28 mouse cellular contexts compared by ENCODE assay signal in genomic region chr3:37181041-37181440, GRCm38 (mm10). TPM values are rescaled to one million over a fixed set of nuclear protein-coding genes. Genes with fewer than 3 reads are reported as not detected.
DNase-seq lines count a peak whose midpoint lies in the region; ATAC-seq lines count a peak whose summit lies in the region.
"Had no signal": no experiment of that assay in that cellular context is flagged by ENCODE, and none has a peak within 500 bp of the region (broad histone marks: within the 10 kb centered on the region; RNA-seq: fewer than 3 reads in every experiment).

No protein-coding gene starts in this region.

- H3K9ac ChIP-seq in forebrain, embryonic 11.5 days (ENCODE audit: low read length): no peak overlapping the region
- no peak overlapping the region for H3K9ac ChIP-seq in forebrain, embryonic 13.5 days
- no peak overlapping the region for H3K9ac ChIP-seq in kidney, embryonic 15.5 days
- H3K9ac ChIP-seq: embryonic facial prominence, embryonic 15.5 days; heart, embryonic 13.5 days; hindbrain, embryonic 15.5 days; liver, embryonic 12.5 days; stomach, embryonic 15.5 days had no signal

- H3K27ac ChIP-seq in forebrain, embryonic 11.5 days (ENCODE audit: low read depth, low read length): no peak overlapping the region
- no peak overlapping the region for H3K27ac ChIP-seq in forebrain, embryonic 13.5 days
- H3K27ac ChIP-seq in kidney, embryonic 15.5 days: no peak overlapping the region
- no peak overlapping the region for H3K27ac ChIP-seq in embryonic facial prominence, embryonic 10.5 days (replicated peaks)
- H3K27ac ChIP-seq: embryonic facial prominence, embryonic 15.5 days; heart, embryonic 13.5 days; hindbrain, embryonic 15.5 days; liver, embryonic 12.5 days; stomach, embryonic 15.5 days had no signal

- no peaks in the 10 kb centered on the region for H3K36me3 ChIP-seq in forebrain, embryonic 11.5 days (ENCODE audit: control insufficient read depth, insufficient read depth, low read length)
- H3K36me3 ChIP-seq in forebrain, embryonic 13.5 days (ENCODE audit: poor library complexity, severe bottlenecking): no peaks in the 10 kb centered on the region
- H3K36me3 ChIP-seq in kidney, embryonic 15.5 days: no peaks in the 10 kb centered on the region
- no peaks in the 10 kb centered on the region for H3K36me3 ChIP-seq in embryonic facial prominence, embryonic 10.5 days (replicated peaks)
- H3K36me3 ChIP-seq: embryonic facial prominence, embryonic 15.5 days; heart, embryonic 13.5 days; hindbrain, embryonic 15.5 days; liver, embryonic 12.5 days; stomach, embryonic 15.5 days had no signal

- no peak overlapping the region for H3K4me2 ChIP-seq in forebrain, embryonic 11.5 days (ENCODE audit: low read depth, low read length, severe bottlenecking)
- no peak overlapping the region for H3K4me2 ChIP-seq in forebrain, embryonic 13.5 days
- H3K4me2 ChIP-seq in kidney, embryonic 15.5 days: no peak overlapping the region
- H3K4me2 ChIP-seq: embryonic facial prominence, embryonic 15.5 days; heart, embryonic 13.5 days; hindbrain, embryonic 15.5 days; liver, embryonic 12.5 days; stomach, embryonic 15.5 days had no signal

- intact Hi-C loops in left cerebral cortex, postnatal 25 days (cut with DNase I): no loop called here

- H3K27me3 ChIP-seq in forebrain, embryonic 11.5 days (ENCODE audit: control insufficient read depth, insufficient read depth, low read length): no peaks in the 10 kb centered on the region
- no peaks in the 10 kb centered on the region for H3K27me3 ChIP-seq in forebrain, embryonic 13.5 days
- no peaks in the 10 kb centered on the region for H3K27me3 ChIP-seq in kidney, embryonic 15.5 days
- H3K27me3 ChIP-seq in embryonic facial prominence, embryonic 10.5 days (replicated peaks; ENCODE audit: low read depth, poor library complexity, severe bottlenecking): no peaks in the 10 kb centered on the region
- H3K27me3 ChIP-seq: CH12.LX; embryonic facial prominence, embryonic 15.5 days; heart, embryonic 13.5 days; hindbrain, embryonic 15.5 days; stomach, embryonic 15.5 days had no signal

- peak; percentile 57; the same call in 1 of the 2 replicates for ATAC-seq in forebrain, embryonic 11.5 days (replicated peaks; ENCODE audit: low FRiP score)
- no peak; the same call in 1 of the 2 replicates for ATAC-seq in forebrain, embryonic 13.5 days
- peak; percentile 71 for ATAC-seq in kidney, embryonic 15.5 days (replicated peaks; ENCODE audit: low FRiP score)
- ATAC-seq: intestine, postnatal 0 days; liver, embryonic 12.5 days had no signal

- H3K4me3 ChIP-seq in forebrain, embryonic 11.5 days (ENCODE audit: low read depth, low read length): no peak overlapping the region
- no peak overlapping the region for H3K4me3 ChIP-seq in forebrain, embryonic 13.5 days
- H3K4me3 ChIP-seq in kidney, embryonic 15.5 days (replicated peaks): no peak overlapping the region
- H3K4me3 ChIP-seq in embryonic facial prominence, embryonic 10.5 days: no peak overlapping the region
- H3K4me3 ChIP-seq: embryonic facial prominence, embryonic 15.5 days; heart, embryonic 13.5 days; hindbrain, embryonic 15.5 days; liver, embryonic 12.5 days; stomach, embryonic 15.5 days had no signal

- H3K4me1 ChIP-seq in forebrain, embryonic 11.5 days (replicated peaks; ENCODE audit: control insufficient read depth, insufficient read depth, low read length): peaks cover 8% of the 10 kb centered on the region; the same call in 1 of the 2 replicates
- H3K4me1 ChIP-seq in forebrain, embryonic 13.5 days: peaks cover 15% of the 10 kb centered on the region
- peaks cover 13% of the 10 kb centered on the region for H3K4me1 ChIP-seq in kidney, embryonic 15.5 days
- peaks cover 6% of the 10 kb centered on the region for H3K4me1 ChIP-seq in embryonic facial prominence, embryonic 10.5 days
- H3K4me1 ChIP-seq: liver, embryonic 12.5 days had no signal

- 19% methylated on average over 2 of the region's 2 CpGs for WGBS in forebrain, embryonic 11.5 days
- 11% methylated on average over 2 of the region's 2 CpGs for WGBS in forebrain, embryonic 13.5 days
- 31% methylated on average over 2 of the region's 2 CpGs for WGBS in kidney, embryonic 15.5 days
- WGBS in embryonic facial prominence, embryonic 10.5 days: 13% methylated on average over 2 of the region's 2 CpGs

- H3K9me3 ChIP-seq in forebrain, embryonic 11.5 days (ENCODE audit: control insufficient read depth, low read length): no peaks in the 10 kb centered on the region
- no peaks in the 10 kb centered on the region for H3K9me3 ChIP-seq in forebrain, embryonic 13.5 days (replicated peaks)
- H3K9me3 ChIP-seq in kidney, embryonic 15.5 days (replicated peaks): no peaks in the 10 kb centered on the region
- no peaks in the 10 kb centered on the region for H3K9me3 ChIP-seq in embryonic facial prominence, embryonic 10.5 days
- H3K9me3 ChIP-seq: embryonic facial prominence, embryonic 15.5 days; heart, embryonic 13.5 days; hindbrain, embryonic 15.5 days; liver, embryonic 12.5 days; stomach, embryonic 15.5 days had no signal

- DNase-seq in forebrain, embryonic 11.5 days (ENCODE audit: low spot score): no peak
- no peak for DNase-seq in kidney, postnatal 25 days
- DNase-seq in A20 (ENCODE audit: low read depth, low spot score): peak; percentile 15
- peak; percentile 21 for DNase-seq in embryonic facial prominence, embryonic 10.5 days (ENCODE audit: low spot score)
- no peak for DNase-seq in urinary bladder, postnatal 10 days (ENCODE audit: low spot score)
- no peak for DNase-seq in left cerebral cortex, postnatal 25 days (ENCODE audit: low spot score in 2 of 2)
- DNase-seq: adrenal gland, postnatal 14 days; cerebellum, adult 18-20 months; cerebellum, postnatal 25 days; kidney, postnatal 36 days; left cerebral cortex, postnatal 4 days; lung, adult 2 months; right cerebral cortex, postnatal 25 days; thymus, adult 18-20 months had no signal

RNA-seq across cellular contexts. Expression of gene Il21, which starts 51.4 kb away (rescaled TPM):
- polyA plus RNA-seq in forebrain, embryonic 11.5 days (2014; fragmentation: Nextera tagmentation; extraction: Ambion mirVana): not detected in 2 replicates
- not detected in 2 replicates for polyA plus RNA-seq in forebrain, embryonic 13.5 days (2015; fragmentation: Nextera tagmentation; extraction: Ambion mirVana)
- not detected in 2 replicates for polyA plus RNA-seq in kidney, embryonic 15.5 days (2015; fragmentation: Nextera tagmentation; extraction: Ambion mirVana)
- 0.05 TPM in 1 of 2 replicates, not detected in the other for polyA plus RNA-seq in embryonic facial prominence, embryonic 10.5 days (2016; fragmentation: Nextera tagmentation; extraction: Ambion mirVana)
- total RNA-seq in left cerebral cortex, postnatal 25 days (2021): under 1 TPM in 1 of 2 experiments, not detected in 1; 0.48 TPM
- total RNA-seq: adrenal gland, postnatal 14 days; CH12.LX; heart, postnatal 25 days; left cerebral cortex, adult 18-20 months; left cerebral cortex, postnatal 4 days; MEL had no signal
- polyA plus RNA-seq: embryonic facial prominence, embryonic 15.5 days; gonadal fat pad, adult 2 months; heart, embryonic 13.5 days; hindbrain, embryonic 15.5 days; intestine, postnatal 0 days; liver, embryonic 12.5 days; lung, adult 2 months; stomach, embryonic 15.5 days had no signal

RNA-seq across cellular contexts. Expression of gene Il2, which starts 55.3 kb away (rescaled TPM):
- 0.33 and 0.57 TPM in 2 replicates for polyA plus RNA-seq in forebrain, embryonic 11.5 days (2014; fragmentation: Nextera tagmentation; extraction: Ambion mirVana)
- polyA plus RNA-seq in forebrain, embryonic 13.5 days (2015; fragmentation: Nextera tagmentation; extraction: Ambion mirVana): 0.40 TPM in 2 replicates
- polyA plus RNA-seq in kidney, embryonic 15.5 days (2015; fragmentation: Nextera tagmentation; extraction: Ambion mirVana): 0.28 TPM in 1 of 2 replicates, not detected in the other
- polyA plus RNA-seq in embryonic facial prominence, embryonic 10.5 days (2016; fragmentation: Nextera tagmentation; extraction: Ambion mirVana): 0.18 and 0.22 TPM in 2 replicates
- total RNA-seq in left cerebral cortex, postnatal 25 days (2021): not detected
- total RNA-seq: adrenal gland, postnatal 14 days; heart, postnatal 25 days; left cerebral cortex, adult 18-20 months; left cerebral cortex, postnatal 4 days; MEL; neutrophil, adult 5-6 weeks had no signal
- polyA plus RNA-seq: gonadal fat pad, adult 2 months; lung, adult 2 months had no signal

Comparison
In these comparisons a context has a peak if more than half of its experiments do, and no peak if none do; other contexts are left out.
1. DNase-seq: peak in A20 (single experiment) and embryonic facial prominence, embryonic 10.5 days (single experiment); none in forebrain, embryonic 11.5 days (single experiment), kidney, postnatal 25 days (0 of 2), urinary bladder, postnatal 10 days (single experiment) and left cerebral cortex, postnatal 25 days (0 of 2).